Mouse (Mus musculus): Measurements from ENCODE around the gene Dbp. TPM values are rescaled to one million over a fixed set of nuclear protein-coding genes. Genes with fewer than 3 reads are reported as not detected.
"Not testable (repeated sequence)": the region's sequence is repeated elsewhere in the genome, so short reads cannot be mapped to it uniquely, and the experiment has no call there.

Gene Dbp
- total RNA-seq (2014; rRNA removed), result 93.0 and 110 TPM in 2 replicates
- 8.6 and 17.0 TPM in 2 replicates for polyA plus RNA-seq (2012; rRNA removed)

GRCm38 (mm10) chr7:45704730-45705442 lies at the start of gene Dbp:
Gene Dbp (plus strand): TSS chr7:45705088.
- Histone ChIP-seq H3K4me3 (ENCODE audit: insufficient read depth, low read depth, low read length) (peak within 1 kb of the TSS; percentile 81), H3K79me2 (ENCODE audit: control insufficient read depth, insufficient read depth, low read length) (no peaks in the 10 kb centered on the region; the same call in 1 of the 2 replicates), H3K27ac (replicated peaks; ENCODE audit: insufficient read depth, low read depth, low read length) (peak within 1 kb of the TSS; percentile 96), H3K9ac (ENCODE audit: low read depth, low read length) (peak within 1 kb of the TSS; percentile 98), H3K36me3 (ENCODE audit: control insufficient read depth, insufficient read depth, low read length) (peaks cover 9% of the 10 kb centered on the region), H3K27me3 (ENCODE audit: control insufficient read depth, insufficient read depth, low read length) (peaks cover 3% of the 10 kb centered on the region; the same call in 1 of the 2 replicates), H3K4me1 (ENCODE audit: control insufficient read depth, insufficient read depth, low read length) (peaks cover 24% of the 10 kb centered on the region)
- WGBS, result under 1% methylated on average over 36 of the region's 36 CpGs
- TF ChIP-seq CTCF (IDR thresholded peaks at IDR 0.05; ENCODE audit: low read depth, low read length) (no peak), POLR2A (IDR thresholded peaks at IDR 0.05; ENCODE audit: extremely low read depth, insufficient read depth, low read length) (peak; percentile 87)
- peak; percentile 99 for DNase-seq (ENCODE audit: extremely low read depth, low read depth, low spot score)

GRCm38 (mm10) chr7:45660746-45661478 lies 44.0 kb upstream of the Dbp start:
- no peak overlapping the region for H3K9ac ChIP-seq (ENCODE audit: low read depth, low read length)
- TF ChIP-seq CTCF (IDR thresholded peaks at IDR 0.05; ENCODE audit: low read depth, low read length) (no peak), POLR2A (IDR thresholded peaks at IDR 0.05; ENCODE audit: extremely low read depth, insufficient read depth, low read length) (no peak)
- DNase-seq (ENCODE audit: extremely low read depth, low read depth, low spot score), result no peak
- 82% methylated on average over 11 of the region's 11 CpGs for WGBS
- H3K27me3 ChIP-seq (ENCODE audit: control insufficient read depth, insufficient read depth, low read length), result no peaks in the 10 kb centered on the region
- H3K36me3 ChIP-seq (ENCODE audit: control insufficient read depth, insufficient read depth, low read length), result no peaks in the 10 kb centered on the region
- no peak overlapping the region for H3K27ac ChIP-seq (replicated peaks; ENCODE audit: insufficient read depth, low read depth, low read length)
- H3K4me3 ChIP-seq (ENCODE audit: insufficient read depth, low read depth, low read length), result no peak overlapping the region
- no peaks in the 10 kb centered on the region for H3K4me1 ChIP-seq (ENCODE audit: control insufficient read depth, insufficient read depth, low read length)
- H3K79me2 ChIP-seq (ENCODE audit: control insufficient read depth, insufficient read depth, low read length), result no peaks in the 10 kb centered on the region

- not testable (repeated sequence) for H3K4me3 ChIP-seq (ENCODE audit: insufficient read depth, low read depth, low read length); DNase-seq (ENCODE audit: extremely low read depth, low read depth, low spot score); H3K36me3 ChIP-seq (ENCODE audit: control insufficient read depth, insufficient read depth, low read length); H3K79me2 ChIP-seq (ENCODE audit: control insufficient read depth, insufficient read depth, low read length); H3K27ac ChIP-seq (replicated peaks; ENCODE audit: insufficient read depth, low read depth, low read length); H3K4me1 ChIP-seq (ENCODE audit: control insufficient read depth, insufficient read depth, low read length); H3K9ac ChIP-seq (ENCODE audit: low read depth, low read length); H3K27me3 ChIP-seq (ENCODE audit: control insufficient read depth, insufficient read depth, low read length)
- WGBS, result 95% methylated on average over 6 of the region's 6 CpGs
These were observed 43.2 kb upstream of the Dbp start for GRCm38 (mm10) chr7:45661702-45662101.

GRCm38 (mm10) chr7:45665303-45666138 lies 39.4 kb upstream of the Dbp start:
- no peak for DNase-seq (ENCODE audit: extremely low read depth, low read depth, low spot score)
- no peak overlapping the region for H3K9ac ChIP-seq (ENCODE audit: low read depth, low read length)
- TF ChIP-seq POLR2A (IDR thresholded peaks at IDR 0.05; ENCODE audit: extremely low read depth, insufficient read depth, low read length) (no peak), CTCF (IDR thresholded peaks at IDR 0.05; ENCODE audit: low read depth, low read length) (no peak)

GRCm38 (mm10) chr7:45666161-45666560 lies 38.7 kb upstream of the Dbp start, which contains the start of gene Fut2:
Gene Fut2 (minus strand): TSS chr7:45666394.
- no peaks in the 10 kb centered on the region for H3K27me3 ChIP-seq (ENCODE audit: control insufficient read depth, insufficient read depth, low read length)
- DNase-seq (ENCODE audit: extremely low read depth, low read depth, low spot score), result no peak
- H3K79me2 ChIP-seq (ENCODE audit: control insufficient read depth, insufficient read depth, low read length), result no peaks in the 10 kb centered on the region
- H3K9ac ChIP-seq (ENCODE audit: low read depth, low read length), result no peak within 1 kb of the TSS
- H3K4me1 ChIP-seq (ENCODE audit: control insufficient read depth, insufficient read depth, low read length), result no peaks in the 10 kb centered on the region
- no peaks in the 10 kb centered on the region for H3K36me3 ChIP-seq (ENCODE audit: control insufficient read depth, insufficient read depth, low read length)
- TF ChIP-seq CTCF (IDR thresholded peaks at IDR 0.05; ENCODE audit: low read depth, low read length), result no peak
- no peak for TF ChIP-seq POLR2A (IDR thresholded peaks at IDR 0.05; ENCODE audit: extremely low read depth, insufficient read depth, low read length)
- H3K27ac ChIP-seq (replicated peaks; ENCODE audit: insufficient read depth, low read depth, low read length), result no peak within 1 kb of the TSS
- no peak within 1 kb of the TSS for H3K4me3 ChIP-seq (ENCODE audit: insufficient read depth, low read depth, low read length)
- 79% methylated on average over 7 of the region's 7 CpGs for WGBS

More at GRCm38 (mm10) chr7:45665303-45666138, 39.4 kb upstream of the Dbp start:
- no peak overlapping the region for H3K27ac ChIP-seq (replicated peaks; ENCODE audit: insufficient read depth, low read depth, low read length)
- no peaks in the 10 kb centered on the region for H3K79me2 ChIP-seq (ENCODE audit: control insufficient read depth, insufficient read depth, low read length)
- WGBS, result 48% methylated on average over 13 of the region's 13 CpGs
- H3K36me3 ChIP-seq (ENCODE audit: control insufficient read depth, insufficient read depth, low read length), result no peaks in the 10 kb centered on the region
- H3K27me3 ChIP-seq (ENCODE audit: control insufficient read depth, insufficient read depth, low read length), result no peaks in the 10 kb centered on the region
- H3K4me3 ChIP-seq (ENCODE audit: insufficient read depth, low read depth, low read length), result no peak overlapping the region
- H3K4me1 ChIP-seq (ENCODE audit: control insufficient read depth, insufficient read depth, low read length), result no peaks in the 10 kb centered on the region

Measured in liver, adult 2 months (tissue).